Mouse (Mus musculus): ENCODE data around the gene Krtcap3.

GRCm38 (mm10) chr5:31242191-31242590 is 9.3 kb upstream of the Krtcap3 start:
- TF ChIP-seq CTCF (IDR thresholded peaks at IDR 0.05; ENCODE audit: low read depth, low read length) (no peak), POLR2A (IDR thresholded peaks at IDR 0.05; ENCODE audit: extremely low read depth, insufficient read depth, low read length) (no peak)
